Mouse (Mus musculus) left cerebral cortex, adult 18-20 months (tissue): ENCODE results near the gene Vwa7. TPM values are rescaled to one million over a fixed set of nuclear protein-coding genes. Genes with fewer than 3 reads are reported as not detected.
A peak's percentile ranks its signal among the peaks of the same experiment; 100 is the strongest.
"Not testable (repeated sequence)": the region's sequence is repeated elsewhere in the genome, so short reads cannot be mapped to it uniquely, and the experiment has no call there.

Source experiments
- DNase-seq, 2 experiments: peaks; one replicate each; pipeline ENCODE4 v3.0.0; 2021 to 2022; ENCODE audit warnings: low spot score in 2 of 2, mixed read lengths in 1 of 2
- long read RNA-seq, 2 experiments: library from polyadenylated mRNA; stranded (forward); transcript quantifications; one replicate each; pipeline ENCODE4 v2.0.0; 2021
- total RNA-seq, 2 experiments: library from RNA; stranded (reverse); gene quantifications; 2 replicates each; pipeline ENCODE4 v1.2.3; 2021

Vwa7 gene
- total RNA-seq: under 1 TPM; 0.61 to 0.77 TPM
- long read RNA-seq, experiment 1, partial matches to known transcripts: 1 of 2 reads
- long read RNA-seq, experiment 1, other reads (novel, unspliced or antisense): 1 of 2 reads
- long read RNA-seq, experiment 2: 0 reads

- no peak for DNase-seq
Measured at GRCm38 (mm10) chr17:35016376-35016775, at the start of gene Vwa7. Gene Vwa7, plus strand, starts transcription at chr17:35016579.

GRCm38 (mm10) chr17:34969822-34970221 lies 46.6 kb upstream of the Vwa7 start, which contains the start of gene Gm20481:
Gene Gm20481, plus strand, starts transcription at chr17:34969912.
- DNase-seq: not testable (repeated sequence)

- DNase-seq: not testable (repeated sequence)
Measured at GRCm38 (mm10) chr17:34970850-34971249, 45.5 kb upstream of the Vwa7 start.

- not testable (repeated sequence) for DNase-seq
Measured at GRCm38 (mm10) chr17:34971694-34972068, 44.7 kb upstream of the Vwa7 start.

GRCm38 (mm10) chr17:34972069-34972749 lies 44.2 kb upstream of the Vwa7 start, which contains the start of the genes Hspa1a and Hspa1l:
Gene Hspa1a, minus strand, starts transcription at chr17:34972156.
Gene Hspa1l, plus strand, starts transcription at chr17:34972703.
- DNase-seq: peak; percentile 68 to 77

GRCm38 (mm10) chr17:34975581-34976492 lies 40.5 kb upstream of the Vwa7 start:
- DNase-seq: no peak

GRCm38 (mm10) chr17:34977000-34977399 lies 39.4 kb upstream of the Vwa7 start:
- no peak for DNase-seq

- DNase-seq: no peak
Measured at GRCm38 (mm10) chr17:34978239-34978638, 38.1 kb upstream of the Vwa7 start.

- DNase-seq: no peak
Measured at GRCm38 (mm10) chr17:34979631-34980030, 36.7 kb upstream of the Vwa7 start.

GRCm38 (mm10) chr17:34980655-34981054 lies 35.7 kb upstream of the Vwa7 start:
- no peak for DNase-seq

- peak; percentile 89 to 93 for DNase-seq
Measured at GRCm38 (mm10) chr17:34981690-34982180, 34.6 kb upstream of the Vwa7 start, which contains the start of gene Lsm2. Gene Lsm2, plus strand, starts transcription at chr17:34981862.

GRCm38 (mm10) chr17:34982328-34982727 lies 34.1 kb upstream of the Vwa7 start:
- no peak for DNase-seq

GRCm38 (mm10) chr17:34984218-34984617 lies 32.2 kb upstream of the Vwa7 start:
- peak in 1 of 2 experiments; percentile 16 for DNase-seq

- no peak for DNase-seq
Measured at GRCm38 (mm10) chr17:34994751-34995150, 21.6 kb upstream of the Vwa7 start.

- not testable (repeated sequence) for DNase-seq
Measured at GRCm38 (mm10) chr17:34995192-34995591, 21.2 kb upstream of the Vwa7 start.

- DNase-seq: not testable (repeated sequence)
Measured at GRCm38 (mm10) chr17:34995927-34996326, 20.5 kb upstream of the Vwa7 start.

GRCm38 (mm10) chr17:34996411-34997141 lies 19.8 kb upstream of the Vwa7 start:
- no peak for DNase-seq

GRCm38 (mm10) chr17:34997142-34997483 lies 19.3 kb upstream of the Vwa7 start:
- DNase-seq: no peak

GRCm38 (mm10) chr17:34998526-34999430 lies 17.6 kb upstream of the Vwa7 start:
- DNase-seq: no peak
